Mouse (Mus musculus) embryonic facial prominence, embryonic 13.5 days (tissue): ENCODE measurements at regions not wholly inside any gene's neighbourhood (a gene's known extent, or its start where the extent isn't known, plus 50 kb on each side); places are given as distances from the start of the nearest gene placed in this dataset.

ENCODE experiments used
- ATAC-seq: fragments of 200-750 bp; cut with Nextera tagmentation; 2 replicates; pipeline ENCODE4 v1.8.0; 2017; ENCODE audit warnings: low read depth; ENCODE audit not compliant: insufficient number of reproducible peaks, insufficient read depth, low FRiP score, low TSS enrichment
- H3K27ac ChIP-seq: fragments of 300-500 bp; sonication (generic); 2 replicates; pipeline ENCODE4 v1.5.1; 2015; ENCODE audit warnings: moderate library complexity, mild to moderate bottlenecking, inconsistent platforms
- H3K27me3 ChIP-seq: fragments of 300-500 bp; sonication (generic); 2 replicates; pipeline ENCODE4 v1.6.1; 2015; ENCODE audit warnings: mild to moderate bottlenecking, inconsistent platforms
- H3K36me3 ChIP-seq: fragments of 300-500 bp; sonication (generic); 2 replicates; pipeline ENCODE4 v1.6.1; 2015; ENCODE audit warnings: mild to moderate bottlenecking, inconsistent platforms
- H3K4me1 ChIP-seq: fragments of 300-500 bp; sonication (generic); 2 replicates; pipeline ENCODE4 v1.6.1; 2015; ENCODE audit warnings: inconsistent platforms
- H3K4me2 ChIP-seq: fragments of 300-500 bp; sonication (generic); 2 replicates; pipeline ENCODE4 v1.6.1; 2015; ENCODE audit warnings: moderate library complexity, mild to moderate bottlenecking, inconsistent platforms
- H3K4me3 ChIP-seq: fragments of 300-500 bp; sonication (generic); 2 replicates; pipeline ENCODE4 v1.5.1; 2015; ENCODE audit warnings: mild to moderate bottlenecking, inconsistent platforms
- H3K9ac ChIP-seq: fragments of 300-500 bp; sonication (generic); 2 replicates; pipeline ENCODE4 v1.6.1; 2015; ENCODE audit warnings: mild to moderate bottlenecking, inconsistent platforms
- H3K9me3 ChIP-seq: fragments of 300-500 bp; sonication (generic); 2 replicates; pipeline ENCODE4 v1.6.1; 2016; ENCODE audit warnings: inconsistent platforms
- WGBS: fragments of 180-500 bp; shearing (Covaris S2); methylation state at CpG from one replicate; pipeline ENCODE4 v1.1.7; 2015; ENCODE audit warnings: mixed read lengths; 5-methylcytosine and 5-hydroxymethylcytosine counted together

- Histone ChIP-seq H3K9me3 (no peaks in the 10 kb centered on the region), H3K4me1 (no peaks in the 10 kb centered on the region), H3K9ac (no peak overlapping the region), H3K4me3 (no peak overlapping the region), H3K27me3 (no peaks in the 10 kb centered on the region), H3K27ac (no peak overlapping the region), H3K4me2 (no peak overlapping the region), H3K36me3 (no peaks in the 10 kb centered on the region)
- no peak for ATAC-seq
- 54% methylated on average over 7 of the region's 7 CpGs for WGBS
These were observed 378.9 kb downstream of the Nkx6-1 start for GRCm38 (mm10) chr5:101285941-101286340.

GRCm38 (mm10) chr5:101250474-101250873 is 405.0 kb downstream of the Gpat3 start:
- Histone ChIP-seq H3K27me3 (no peaks in the 10 kb centered on the region), H3K4me3 (no peak overlapping the region), H3K9ac (no peak overlapping the region), H3K36me3 (no peaks in the 10 kb centered on the region), H3K9me3 (no peaks in the 10 kb centered on the region), H3K27ac (no peak overlapping the region), H3K4me1 (no peaks in the 10 kb centered on the region), H3K4me2 (no peak overlapping the region)
- ATAC-seq = no peak
- 90% methylated on average over 3 of the region's 3 CpGs for WGBS

- no peak overlapping the region for H3K4me2 ChIP-seq
- H3K4me3 ChIP-seq = no peak overlapping the region
- no peak for ATAC-seq
- no peaks in the 10 kb centered on the region for H3K9me3 ChIP-seq
- H3K27me3 ChIP-seq = no peaks in the 10 kb centered on the region
- no peak overlapping the region for H3K9ac ChIP-seq
- WGBS = 83% methylated on average over 2 of the region's 2 CpGs
- H3K36me3 ChIP-seq = no peaks in the 10 kb centered on the region
- no peaks in the 10 kb centered on the region for H3K4me1 ChIP-seq
- no peak overlapping the region for H3K27ac ChIP-seq
These were observed 397.1 kb downstream of the Gpat3 start for GRCm38 (mm10) chr5:101242651-101243050.

GRCm38 (mm10) chr5:101239298-101240118 is 394.0 kb downstream of the Gpat3 start:
- ATAC-seq = no peak
- WGBS = 54% methylated on average over 16 of the region's 16 CpGs
- no peaks in the 10 kb centered on the region for H3K4me1 ChIP-seq
- no peak overlapping the region for H3K27ac ChIP-seq
- H3K36me3 ChIP-seq = no peaks in the 10 kb centered on the region
- H3K27me3 ChIP-seq = no peaks in the 10 kb centered on the region
- H3K9me3 ChIP-seq = no peaks in the 10 kb centered on the region
- H3K4me3 ChIP-seq = peak overlapping the region; percentile 16; the same call in 1 of the 2 replicates
- no peak overlapping the region for H3K9ac ChIP-seq
- H3K4me2 ChIP-seq = peak overlapping the region; percentile 44

GRCm38 (mm10) chr5:101236163-101236693 is 390.7 kb downstream of the Gpat3 start:
- Histone ChIP-seq H3K9ac (no peak overlapping the region), H3K36me3 (no peaks in the 10 kb centered on the region), H3K27ac (no peak overlapping the region), H3K4me1 (no peaks in the 10 kb centered on the region), H3K27me3 (no peaks in the 10 kb centered on the region), H3K4me3 (no peak overlapping the region), H3K9me3 (no peaks in the 10 kb centered on the region), H3K4me2 (no peak overlapping the region)
- ATAC-seq = no peak
- 73% methylated on average over 9 of the region's 9 CpGs for WGBS

- no peak overlapping the region for H3K9ac ChIP-seq
- ATAC-seq = no peak
- H3K4me2 ChIP-seq = no peak overlapping the region
- H3K27ac ChIP-seq = no peak overlapping the region
- 87% methylated on average over 10 of the region's 10 CpGs for WGBS
- no peaks in the 10 kb centered on the region for H3K4me1 ChIP-seq
- H3K27me3 ChIP-seq = no peaks in the 10 kb centered on the region
- no peaks in the 10 kb centered on the region for H3K9me3 ChIP-seq
- no peaks in the 10 kb centered on the region for H3K36me3 ChIP-seq
- H3K4me3 ChIP-seq = no peak overlapping the region
These were observed 376.9 kb downstream of the Gpat3 start for GRCm38 (mm10) chr5:101222390-101222789.

GRCm38 (mm10) chr5:101218082-101218481 is 372.6 kb downstream of the Gpat3 start:
- Histone ChIP-seq H3K9me3 (no peaks in the 10 kb centered on the region), H3K4me2 (no peak overlapping the region), H3K27ac (no peak overlapping the region), H3K9ac (no peak overlapping the region), H3K4me3 (no peak overlapping the region), H3K27me3 (no peaks in the 10 kb centered on the region), H3K4me1 (no peaks in the 10 kb centered on the region), H3K36me3 (no peaks in the 10 kb centered on the region)
- WGBS = 91% methylated on average over 3 of the region's 3 CpGs
- ATAC-seq = no peak

GRCm38 (mm10) chr5:101216837-101217571 is 371.5 kb downstream of the Gpat3 start:
- WGBS = 70% methylated on average over 10 of the region's 10 CpGs
- H3K9me3 ChIP-seq = no peaks in the 10 kb centered on the region
- H3K36me3 ChIP-seq = no peaks in the 10 kb centered on the region
- H3K27ac ChIP-seq = no peak overlapping the region
- H3K9ac ChIP-seq = no peak overlapping the region
- H3K27me3 ChIP-seq = no peaks in the 10 kb centered on the region
- H3K4me3 ChIP-seq = no peak overlapping the region
- H3K4me2 ChIP-seq = no peak overlapping the region
- no peak for ATAC-seq
- no peaks in the 10 kb centered on the region for H3K4me1 ChIP-seq

- Histone ChIP-seq H3K36me3 (no peaks in the 10 kb centered on the region), H3K27ac (no peak overlapping the region), H3K4me1 (no peaks in the 10 kb centered on the region), H3K27me3 (no peaks in the 10 kb centered on the region), H3K9ac (no peak overlapping the region), H3K4me3 (no peak overlapping the region), H3K9me3 (no peaks in the 10 kb centered on the region), H3K4me2 (no peak overlapping the region)
- WGBS = 75% methylated on average over 4 of the region's 4 CpGs
- ATAC-seq = no peak
These were observed 366.5 kb downstream of the Gpat3 start for GRCm38 (mm10) chr5:101211974-101212373.

GRCm38 (mm10) chr5:101208150-101208549 is 362.6 kb downstream of the Gpat3 start:
- ATAC-seq = no peak
- H3K4me2 ChIP-seq = no peak overlapping the region
- H3K27ac ChIP-seq = no peak overlapping the region
- H3K36me3 ChIP-seq = no peaks in the 10 kb centered on the region
- H3K4me1 ChIP-seq = no peaks in the 10 kb centered on the region
- H3K9ac ChIP-seq = no peak overlapping the region
- H3K9me3 ChIP-seq = no peaks in the 10 kb centered on the region
- 87% methylated on average over 5 of the region's 5 CpGs for WGBS
- H3K27me3 ChIP-seq = no peaks in the 10 kb centered on the region
- H3K4me3 ChIP-seq = no peak overlapping the region

GRCm38 (mm10) chr5:101195501-101195900 is 350.0 kb downstream of the Gpat3 start:
- Histone ChIP-seq H3K9me3 (no peaks in the 10 kb centered on the region), H3K4me1 (no peaks in the 10 kb centered on the region), H3K27ac (no peak overlapping the region), H3K9ac (no peak overlapping the region), H3K36me3 (no peaks in the 10 kb centered on the region), H3K27me3 (no peaks in the 10 kb centered on the region), H3K4me2 (no peak overlapping the region), H3K4me3 (no peak overlapping the region)
- ATAC-seq = no peak
- 71% methylated on average over 4 of the region's 4 CpGs for WGBS

GRCm38 (mm10) chr5:101190976-101191375 is 345.5 kb downstream of the Gpat3 start:
- no peak overlapping the region for H3K4me3 ChIP-seq
- WGBS = 84% methylated on average over 2 of the region's 2 CpGs
- no peaks in the 10 kb centered on the region for H3K36me3 ChIP-seq
- no peak overlapping the region for H3K27ac ChIP-seq
- no peaks in the 10 kb centered on the region for H3K27me3 ChIP-seq
- no peaks in the 10 kb centered on the region for H3K4me1 ChIP-seq
- no peak overlapping the region for H3K4me2 ChIP-seq
- no peak overlapping the region for H3K9ac ChIP-seq
- ATAC-seq = no peak
- no peaks in the 10 kb centered on the region for H3K9me3 ChIP-seq
